Mouse (Mus musculus) lung, adult 2 months (tissue): Measurements from ENCODE around the gene Epop. TPM values are rescaled to one million over a fixed set of nuclear protein-coding genes. Genes with fewer than 3 reads are reported as not detected.

Experiments
- DNase-seq: peaks from one replicate; pipeline ENCODE4 v3.0.0; 2022
- H3K4me1 ChIP-seq: fragments of 200-500 bp; 2 replicates; pipeline ENCODE4 v1.6.1; 2011; ENCODE audit warnings: low read length; ENCODE audit not compliant: control insufficient read depth, insufficient read depth
- H3K4me3 ChIP-seq: fragments of 200-500 bp; replicated peaks from 2 replicates; pipeline ENCODE3; 2011; ENCODE audit warnings: low read depth, mild to moderate bottlenecking, control low read depth, low read length; ENCODE audit errors: extremely low read depth
- CTCF ChIP-seq: fragments of 200-500 bp; IDR thresholded peaks from 2 replicates; pipeline ENCODE4 v1.5.1; 2011; ENCODE audit warnings: mild to moderate bottlenecking, low read length, control low read depth; ENCODE audit not compliant: insufficient read depth
- POLR2A ChIP-seq: fragments of 200-500 bp; IDR thresholded peaks from 2 replicates; pipeline ENCODE4 v1.6.1; 2011; ENCODE audit warnings: low read depth, mild to moderate bottlenecking, control low read depth, low read length, borderline replicate concordance; ENCODE audit errors: extremely low read depth
- WGBS: fragments of 180-500 bp; shearing (Covaris S2); methylation state at CpG from one replicate; pipeline ENCODE4 v1.1.7; 2018; 5-methylcytosine and 5-hydroxymethylcytosine counted together
- polyA plus RNA-seq: library from polyadenylated mRNA; depleted of rRNA; stranded (reverse); fragments of >200 nt; gene quantifications from 2 replicates; pipeline ENCODE4 v1.2.3, GENCODE M21; 2012; rRNA removed

Gene Epop
- 6.4 and 12.3 TPM in 2 replicates for polyA plus RNA-seq

GRCm38 (mm10) chr11:97629576-97629975 lies at the start of gene Epop:
Epop (minus strand) TSS chr11:97629702.
- peak; percentile 85 for DNase-seq
- Histone ChIP-seq H3K4me3 (peak within 1 kb of the TSS; percentile 49), H3K4me1 (0 out of 2 replicates have a peak, but pooled peaks cover 4% of the 10 kb centered on the region)
- TF ChIP-seq CTCF (no peak), POLR2A (no peak)
- under 1% methylated on average over 46 of the region's 47 CpGs for WGBS

GRCm38 (mm10) chr11:97678301-97678700 lies 48.8 kb upstream of the Epop start:
- TF ChIP-seq CTCF, result no peak
- no peak for TF ChIP-seq POLR2A
- no peak for DNase-seq
- 83% methylated on average over 15 of the region's 15 CpGs for whole genome bisulfite sequencing
- Histone ChIP-seq H3K4me3 (no peak overlapping the region), H3K4me1 (peaks cover 4% of the 10 kb centered on the region; the same call in 1 of the 2 replicates)

- no peak for DNase-seq
- peaks cover 4% of the 10 kb centered on the region; the same call in 1 of the 2 replicates for H3K4me1 ChIP-seq
- H3K4me3 ChIP-seq, result no peak overlapping the region
- TF ChIP-seq CTCF, result no peak
- TF ChIP-seq POLR2A, result peak; percentile 14; the same call in 1 of the 2 replicates
- 58% methylated on average over 8 of the region's 8 CpGs for WGBS
Observed at GRCm38 (mm10) chr11:97677842-97678241, 48.3 kb upstream of the Epop start.

- WGBS, result 62% methylated on average over 15 of the region's 15 CpGs
Observed at GRCm38 (mm10) chr11:97677381-97677780, 47.9 kb upstream of the Epop start.

GRCm38 (mm10) chr11:97676050-97676754 lies 46.7 kb upstream of the Epop start:
- DNase-seq, result no peak
- WGBS, result 74% methylated on average over 15 of the region's 15 CpGs
- Histone ChIP-seq H3K4me3 (no peak overlapping the region), H3K4me1 (peaks cover 4% of the 10 kb centered on the region; the same call in 1 of the 2 replicates)
- no peak for TF ChIP-seq CTCF
- no peak; the same call in 1 of the 2 replicates for TF ChIP-seq POLR2A

More at GRCm38 (mm10) chr11:97677381-97677780, 47.9 kb upstream of the Epop start:
- TF ChIP-seq CTCF (no peak), POLR2A (no peak)
- no peak overlapping the region for H3K4me3 ChIP-seq
- DNase-seq, result no peak
- peaks cover 4% of the 10 kb centered on the region; the same call in 1 of the 2 replicates for H3K4me1 ChIP-seq

GRCm38 (mm10) chr11:97673148-97673547 lies 43.6 kb upstream of the Epop start:
- peaks cover 7% of the 10 kb centered on the region for H3K4me1 ChIP-seq
- H3K4me3 ChIP-seq, result no peak overlapping the region
- DNase-seq, result no peak
- WGBS, result 86% methylated on average over 11 of the region's 11 CpGs
- TF ChIP-seq CTCF (no peak), POLR2A (no peak)

- no peak for TF ChIP-seq CTCF
- no peak for TF ChIP-seq POLR2A
- no peak for DNase-seq
- 56% methylated on average over 2 of the region's 2 CpGs for WGBS
- H3K4me1 ChIP-seq, result peaks cover 7% of the 10 kb centered on the region
- no peak overlapping the region for H3K4me3 ChIP-seq
Observed at GRCm38 (mm10) chr11:97671177-97671527, 41.6 kb upstream of the Epop start.

- peaks cover 7% of the 10 kb centered on the region for H3K4me1 ChIP-seq
- 62% methylated on average over 13 of the region's 13 CpGs for WGBS
- TF ChIP-seq CTCF, result no peak
- H3K4me3 ChIP-seq, result no peak overlapping the region
- no peak for DNase-seq
Observed at GRCm38 (mm10) chr11:97670234-97671176, 41.0 kb upstream of the Epop start.

GRCm38 (mm10) chr11:97669829-97670228 lies 40.3 kb upstream of the Epop start:
- no peak for DNase-seq
- 19% methylated on average over 6 of the region's 6 CpGs for WGBS

GRCm38 (mm10) chr11:97669268-97669667 lies 39.8 kb upstream of the Epop start:
- TF ChIP-seq CTCF, result no peak
- TF ChIP-seq POLR2A, result no peak
- peaks cover 11% of the 10 kb centered on the region for H3K4me1 ChIP-seq
- WGBS, result 56% methylated on average over 15 of the region's 15 CpGs
- DNase-seq, result no peak
- no peak overlapping the region for H3K4me3 ChIP-seq

More at GRCm38 (mm10) chr11:97669829-97670228, 40.3 kb upstream of the Epop start:
- TF ChIP-seq POLR2A, result no peak
- TF ChIP-seq CTCF, result no peak
- H3K4me1 ChIP-seq, result peaks cover 9% of the 10 kb centered on the region
- H3K4me3 ChIP-seq, result no peak overlapping the region
